Mouse (Mus musculus) spleen, postnatal 14 days (tissue): ENCODE measurements at regions not wholly inside any gene's neighbourhood (a gene's known extent, or its start where the extent isn't known, plus 50 kb on each side); places are given as distances from the start of the nearest gene placed in this dataset.
A peak's percentile ranks its signal among the peaks of the same experiment; 100 is the strongest.
"Not testable (repeated sequence)": the region's sequence is repeated elsewhere in the genome, so short reads cannot be mapped to it uniquely, and the experiment has no call there.

Experiments
- DNase-seq, 2 experiments: peaks; one replicate each; pipeline ENCODE4 v3.0.0; 2021 to 2022; ENCODE audit warnings: low spot score in 2 of 2

GRCm38 (mm10) chr5:100309807-100310165, 106.2 kb downstream of the Sec31a start:
- DNase-seq = no peak

- no peak for DNase-seq
Observed at GRCm38 (mm10) chr5:100309071-100309806, 106.8 kb downstream of the Sec31a start.

- DNase-seq = no peak
Observed at GRCm38 (mm10) chr5:100304403-100304802, 111.6 kb downstream of the Sec31a start.

GRCm38 (mm10) chr5:100302068-100302775, 113.8 kb downstream of the Sec31a start:
- DNase-seq = no peak

- no peak for DNase-seq
Observed at GRCm38 (mm10) chr5:100299141-100299540, 116.9 kb downstream of the Sec31a start.

- DNase-seq = no peak
Observed at GRCm38 (mm10) chr5:100294189-100294588, 121.8 kb downstream of the Sec31a start.

- no peak for DNase-seq
Observed at GRCm38 (mm10) chr5:100280215-100280614, 120.6 kb upstream of the Tmem150c start.

GRCm38 (mm10) chr5:100279474-100279873, 119.9 kb upstream of the Tmem150c start:
- no peak for DNase-seq

- no peak for DNase-seq
Observed at GRCm38 (mm10) chr5:100274674-100275073, 115.1 kb upstream of the Tmem150c start.

- not testable (repeated sequence) for DNase-seq
Observed at GRCm38 (mm10) chr5:100271975-100272374, 112.4 kb upstream of the Tmem150c start.

DNA sequence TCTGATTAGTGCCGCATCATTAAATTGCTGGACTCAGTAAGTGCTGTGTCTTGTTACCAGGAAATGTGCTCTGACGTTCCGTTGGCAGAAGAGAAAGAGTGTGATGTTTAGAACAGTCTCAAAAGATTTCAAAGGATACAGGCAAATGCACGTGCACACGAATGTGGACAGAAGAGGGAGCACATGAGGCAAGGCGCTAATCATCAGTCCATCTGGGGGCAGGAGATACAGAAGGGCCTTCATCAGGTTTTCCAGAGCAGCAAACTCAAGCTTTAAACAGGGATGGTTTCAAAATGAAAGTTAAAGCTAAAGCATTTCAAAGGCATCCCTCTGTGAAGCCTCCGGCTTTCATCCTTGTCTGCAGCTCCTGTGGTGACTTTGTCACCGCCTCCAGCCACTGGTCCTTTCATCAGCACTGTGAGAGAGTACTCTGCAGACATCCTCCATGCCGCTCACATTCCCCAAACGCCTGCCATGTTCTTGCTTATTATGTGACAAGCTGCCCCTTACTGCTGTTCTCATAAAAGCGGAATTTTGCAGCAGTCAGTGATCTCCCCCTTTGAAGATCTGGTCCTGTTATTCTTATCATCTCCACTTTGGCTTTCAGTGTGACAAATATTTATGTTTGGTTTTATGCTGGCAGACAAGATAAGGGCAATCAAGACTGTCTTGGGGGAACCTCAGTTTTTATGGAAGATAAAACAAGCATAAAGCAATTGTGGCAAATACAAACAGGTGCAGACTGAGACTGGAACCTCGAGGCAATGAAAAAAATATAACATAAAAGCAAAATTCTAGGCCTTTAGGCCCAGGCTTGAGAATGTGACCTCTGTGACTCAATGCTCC, 111.5 kb upstream of the Tmem150c start:
- DNase-seq = no peak

- DNase-seq = no peak
Observed at GRCm38 (mm10) chr5:100268111-100268878, 108.7 kb upstream of the Tmem150c start.

DNA sequence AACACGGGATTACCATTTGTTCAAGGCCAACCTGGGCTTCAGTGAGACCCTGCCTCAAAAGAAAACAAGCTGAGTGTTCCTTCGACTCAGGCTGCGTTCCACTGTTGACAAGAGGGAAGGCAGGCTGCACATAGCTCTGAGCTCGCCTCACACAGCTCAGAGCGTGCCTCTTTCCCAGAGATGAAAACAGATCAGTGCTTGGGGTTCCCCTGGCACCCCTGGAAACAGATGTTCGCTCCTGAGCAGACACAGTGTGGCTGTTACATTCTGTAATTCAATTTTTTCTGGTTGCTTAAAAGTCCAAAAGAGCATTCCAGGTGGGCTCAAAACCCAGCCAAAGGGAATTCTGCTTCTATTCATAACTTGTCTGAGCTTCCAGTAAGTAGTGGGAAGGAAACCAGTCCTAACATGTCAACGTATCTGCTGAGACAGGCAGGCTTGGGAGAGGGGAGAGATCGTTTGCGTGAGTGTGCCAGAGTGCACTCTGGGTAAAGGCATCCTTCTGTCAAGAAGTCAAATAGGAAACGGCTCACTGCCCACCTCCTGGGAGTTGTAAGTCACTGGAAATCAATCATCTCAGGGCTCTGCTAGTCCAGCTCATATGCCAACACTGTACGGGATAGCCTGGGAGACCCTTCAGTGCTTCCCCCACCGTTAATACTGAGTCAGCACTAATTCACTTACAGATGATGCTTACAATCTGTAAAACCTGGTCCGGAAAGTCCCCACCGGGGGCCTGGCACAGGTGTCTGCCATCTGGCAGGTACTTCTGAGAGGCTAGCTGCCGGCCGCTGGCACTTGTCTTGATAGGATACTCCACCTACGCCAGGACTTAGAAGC, 107.3 kb upstream of the Tmem150c start:
- no peak for DNase-seq

DNA sequence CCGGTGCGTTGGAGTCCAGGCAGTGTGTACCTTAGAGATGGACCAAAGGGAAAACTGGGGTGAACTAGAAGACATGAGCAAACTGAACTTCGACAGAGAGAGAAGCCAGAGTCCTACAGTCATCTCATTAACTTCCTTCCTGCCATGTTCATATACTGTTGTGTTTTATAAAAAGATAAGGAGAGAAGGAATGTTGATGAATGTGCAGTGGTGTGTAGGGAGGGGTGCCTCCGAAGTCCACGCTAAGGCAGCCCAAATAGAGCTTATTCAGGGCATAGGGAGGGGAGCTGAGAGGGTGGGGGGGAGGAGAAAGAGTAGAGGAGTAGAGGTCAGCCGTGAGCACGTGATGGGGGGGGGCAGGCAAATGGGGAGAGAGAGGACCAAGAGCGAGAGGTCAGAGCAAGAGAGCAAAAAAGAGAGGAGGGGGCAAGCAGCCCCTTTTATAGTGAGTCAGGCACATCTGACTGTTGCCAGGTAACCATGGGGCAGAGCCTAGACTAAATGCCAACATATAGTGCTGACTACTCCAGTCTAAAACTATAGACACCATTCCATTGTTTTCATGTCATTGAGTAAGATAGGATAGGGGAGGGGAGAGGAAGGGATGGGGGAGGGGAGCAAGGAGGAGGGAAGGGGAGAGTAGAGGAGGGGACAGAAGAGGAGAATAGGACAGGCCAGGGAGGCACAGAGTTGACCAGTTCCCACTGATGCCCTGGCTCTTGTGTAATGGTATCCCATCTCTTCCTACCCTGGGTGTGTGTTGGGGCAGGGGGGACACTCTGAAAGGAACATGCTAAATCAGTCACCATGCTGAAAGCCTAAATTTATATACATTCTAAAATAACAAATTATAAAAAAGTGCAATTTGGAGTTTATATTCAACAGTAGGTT, 100.4 kb upstream of the Tmem150c start:
- no peak for DNase-seq

DNA sequence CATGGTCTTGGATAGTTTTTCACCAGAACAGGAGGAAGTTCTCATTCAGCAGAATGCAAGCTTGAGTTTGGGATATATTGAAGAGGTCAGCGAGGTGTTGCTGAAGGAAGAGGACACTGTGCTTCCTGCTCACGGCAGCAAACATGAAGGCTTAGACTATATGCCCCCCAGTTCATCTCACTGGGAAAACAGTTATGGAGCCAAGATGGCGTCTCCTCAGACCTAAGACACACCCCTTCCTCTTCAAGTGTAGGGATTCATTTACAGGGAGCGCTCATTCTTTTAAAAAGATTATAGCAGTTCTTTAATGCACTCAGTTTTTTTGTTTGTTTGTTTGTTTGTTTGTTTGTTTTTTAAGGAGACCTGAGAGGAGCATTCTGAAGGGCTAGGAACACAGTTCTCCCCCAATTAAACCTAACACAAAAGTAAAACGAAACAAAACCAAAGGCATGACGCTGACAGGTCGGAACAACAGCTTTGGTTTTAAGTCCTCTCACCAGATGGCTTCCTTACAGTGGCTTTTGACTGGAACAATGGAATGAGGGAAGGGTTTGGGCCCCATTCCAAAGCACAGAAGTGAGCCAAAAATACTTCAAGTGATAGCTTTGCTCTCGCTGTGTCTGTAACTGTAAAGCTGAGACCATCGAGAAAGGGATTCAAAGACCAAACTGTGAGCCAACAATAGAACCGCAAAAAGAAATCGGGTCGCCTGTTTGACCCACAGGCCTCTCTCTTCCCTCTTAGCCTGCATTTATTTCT, 99.5 kb upstream of the Tmem150c start:
- DNase-seq = no peak

DNA sequence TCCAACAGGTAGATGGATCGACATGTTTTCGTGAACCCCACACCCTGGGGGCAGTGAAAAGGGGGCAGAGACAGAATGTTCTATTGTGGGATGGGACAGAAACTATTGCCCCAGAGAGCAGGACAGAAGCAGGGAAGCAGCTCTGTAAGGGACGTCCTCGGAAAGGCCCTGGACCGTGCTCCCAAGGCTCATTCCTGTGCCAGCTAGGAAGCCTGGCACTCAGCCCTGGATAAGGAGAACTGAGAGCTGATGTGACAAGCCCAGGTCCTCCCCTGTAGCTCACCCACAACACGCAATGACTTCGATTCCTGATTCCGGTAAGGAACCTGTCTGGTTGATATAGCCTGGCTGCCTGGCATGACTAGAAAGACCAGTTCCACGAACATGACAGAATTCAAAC, 95.7 kb upstream of the Tmem150c start:
- no peak for DNase-seq

- DNase-seq = no peak
Observed at GRCm38 (mm10) chr5:100252036-100252435, 92.4 kb upstream of the Tmem150c start.

DNA sequence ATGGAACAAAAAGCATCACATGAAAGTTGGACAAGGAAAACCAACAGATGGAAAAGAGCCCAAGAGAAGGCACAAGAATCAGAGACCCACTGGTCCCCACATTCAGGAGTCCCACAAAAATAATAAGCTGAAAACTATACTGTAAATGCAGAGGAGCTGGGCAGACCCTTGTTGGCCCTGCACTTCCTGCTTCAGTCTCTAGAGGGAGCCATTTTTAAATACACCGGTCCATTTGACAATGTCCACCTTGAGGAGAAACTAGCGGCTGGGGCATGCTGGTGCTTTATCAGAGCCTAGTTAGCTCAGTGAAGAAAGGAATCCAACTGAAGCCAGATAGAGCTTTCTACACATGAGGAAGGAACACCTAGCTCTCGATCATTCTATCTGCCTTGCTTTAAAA, 90.1 kb upstream of the Tmem150c start:
- DNase-seq = peak in 1 of 2 experiments; percentile 7

GRCm38 (mm10) chr5:100248611-100249010, 89.0 kb upstream of the Tmem150c start:
- DNase-seq = no peak
